Mouse (Mus musculus): ENCODE data around the gene Parn. TPM values are rescaled to one million over a fixed set of nuclear protein-coding genes. Genes with fewer than 3 reads are reported as not detected.

Gene Parn
- total RNA-seq, 2 experiments from 2014 or later: 5.9 to 6.1 TPM

DNA sequence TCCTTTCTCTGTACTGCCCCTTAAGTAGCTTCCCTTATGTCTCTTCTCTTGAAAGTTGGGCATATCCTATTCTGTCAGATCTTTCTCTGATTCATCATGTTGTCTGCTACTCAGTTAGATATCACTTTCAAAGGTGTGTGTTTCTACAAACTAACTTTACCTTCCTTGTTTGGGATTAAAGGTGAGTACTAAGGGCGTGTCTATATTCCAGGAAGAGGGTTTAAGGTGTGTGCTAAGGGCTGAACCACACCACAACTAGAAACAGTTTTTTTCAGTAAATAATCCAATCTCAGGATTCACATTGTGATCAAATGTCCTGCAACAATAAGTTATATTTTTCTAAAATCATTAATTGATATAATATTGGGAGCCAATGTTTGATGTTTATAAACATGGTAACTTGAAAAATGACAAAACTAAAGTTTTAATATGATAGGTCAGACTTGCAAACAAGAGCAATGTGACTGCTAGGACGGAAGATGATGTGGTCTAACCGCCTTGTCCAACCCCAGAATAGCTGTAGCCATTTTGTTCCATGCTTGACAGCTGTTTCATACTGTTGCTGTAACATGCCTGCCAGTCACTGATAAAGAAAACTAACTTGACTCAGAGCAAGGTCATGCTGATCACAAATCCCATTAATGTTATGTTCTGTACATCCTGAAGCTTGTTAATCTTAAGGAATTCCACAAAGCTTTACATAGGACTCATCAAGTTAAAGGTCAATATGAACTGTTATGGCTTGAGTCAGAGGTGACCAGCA, 46.0 kb downstream of the Parn start:
- DNase-seq: no peak

DNA sequence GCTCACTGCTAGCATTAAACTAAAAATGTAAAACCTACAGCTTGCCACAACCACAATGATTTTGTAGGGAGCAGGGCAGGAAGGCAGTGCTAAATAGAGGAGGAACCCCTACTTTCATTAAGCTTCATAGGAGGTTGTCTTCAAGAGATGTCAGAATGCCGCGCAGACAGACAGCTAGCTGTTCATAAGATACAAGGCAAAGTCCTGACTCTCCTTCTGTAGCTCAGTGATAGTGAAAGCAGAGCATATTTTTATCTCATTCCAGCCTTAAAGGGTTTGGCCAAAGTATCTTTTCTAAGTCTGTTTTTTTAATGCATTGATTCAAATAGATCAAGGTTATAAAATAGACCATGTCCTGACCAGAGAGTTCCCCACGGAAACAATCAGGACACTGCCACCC, 47.8 kb downstream of the Parn start:
- DNase-seq: no peak

DNA sequence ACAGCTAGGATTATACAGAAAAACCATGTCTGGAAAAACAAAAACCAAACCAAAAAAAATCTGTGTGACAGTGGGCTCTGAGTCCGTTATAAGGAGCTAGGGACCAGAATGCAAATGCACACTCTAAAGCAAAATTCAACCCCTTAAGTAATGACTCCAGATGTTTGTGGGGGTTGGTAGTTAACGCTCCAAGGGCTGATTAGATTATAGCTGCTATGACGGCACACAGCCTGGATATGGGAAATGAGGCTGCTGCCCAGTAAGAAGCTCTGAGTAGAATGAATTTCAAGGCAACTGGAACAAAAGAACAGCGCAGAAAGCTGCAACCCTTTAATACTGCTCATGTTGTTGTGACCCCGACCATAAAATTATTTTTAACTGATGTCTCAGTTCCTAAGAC, 52.7 kb downstream of the Parn start:
- DNase-seq: no peak

DNA sequence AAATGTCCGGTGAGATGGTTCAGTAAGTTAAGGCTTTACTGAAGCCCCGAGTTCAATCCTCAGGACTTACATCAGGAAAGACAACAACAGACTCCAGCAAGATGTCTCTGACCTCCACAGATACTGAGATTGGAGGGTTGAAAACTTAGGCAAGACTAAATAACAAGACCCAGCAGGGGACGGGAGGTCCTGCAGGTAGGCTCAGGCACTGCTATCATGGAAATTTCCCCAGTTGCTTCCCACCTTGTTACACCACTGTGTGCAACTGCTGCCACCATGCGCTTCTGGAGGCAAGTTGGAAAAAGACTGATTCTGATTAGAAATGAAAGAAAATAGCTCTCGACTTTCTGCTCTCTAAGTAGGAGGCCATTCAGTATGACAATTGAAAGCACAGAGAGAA, 55.4 kb downstream of the Parn start:
- no peak for DNase-seq

DNA sequence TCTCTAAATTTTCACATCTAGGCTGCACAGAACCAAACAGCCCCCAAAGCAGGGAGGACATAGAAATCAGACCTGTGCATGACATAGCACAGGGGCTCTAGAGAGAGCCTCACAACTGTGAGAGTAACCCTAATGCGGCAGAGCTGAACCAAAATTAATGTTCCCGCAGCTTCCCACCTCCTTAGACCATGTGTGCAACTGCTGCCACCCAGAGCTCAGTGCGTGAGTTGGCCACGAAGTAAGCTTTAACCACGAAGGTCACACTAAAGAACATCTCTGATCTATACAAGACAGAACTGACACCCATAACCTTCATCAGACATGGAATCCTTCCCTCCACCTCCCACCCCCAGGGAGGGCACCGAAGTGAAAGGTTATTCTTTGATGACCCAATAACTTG, 55.9 kb downstream of the Parn start:
- DNase-seq: no peak

DNA sequence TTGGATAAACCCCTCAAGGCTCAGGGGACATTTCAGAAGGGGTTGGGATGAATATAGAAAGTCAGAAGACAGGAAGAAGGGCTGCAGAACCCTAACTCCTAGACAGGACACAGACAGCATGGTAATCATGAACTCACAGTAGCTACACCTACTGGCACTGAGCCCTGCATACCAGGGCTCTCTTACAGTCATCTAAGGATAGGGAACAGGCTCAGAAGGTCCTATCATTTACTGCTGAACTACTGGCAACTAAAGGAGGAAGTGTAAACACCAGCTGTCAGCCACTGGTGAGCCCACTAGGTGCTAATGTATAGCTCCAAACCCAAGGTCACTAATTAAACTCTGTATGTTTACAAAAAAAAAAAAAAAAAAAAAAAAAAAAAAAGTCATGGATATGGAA, 56.6 kb downstream of the Parn start:
- DNase-seq: peak; percentile 34

DNA sequence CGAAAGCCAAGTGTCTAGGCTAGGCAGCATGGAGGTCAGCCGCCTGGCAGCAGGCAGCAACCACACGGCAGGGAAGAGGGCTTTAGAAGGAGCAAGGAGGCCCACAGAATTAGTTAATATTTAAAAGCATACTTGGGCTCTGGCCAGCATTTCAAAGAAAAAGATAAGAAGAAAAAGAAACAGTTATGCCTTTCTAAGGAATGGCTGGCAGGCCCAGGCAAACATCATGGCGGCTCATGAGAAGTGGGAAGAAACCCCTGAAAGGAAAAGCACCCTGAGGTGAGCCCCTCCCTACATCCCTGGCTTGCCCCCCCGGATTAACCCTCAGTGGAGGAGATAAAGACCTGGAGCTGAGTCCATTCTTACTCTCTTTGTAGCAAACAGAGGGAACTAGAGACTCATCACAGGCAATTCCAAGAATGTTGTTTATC, 57.0 kb downstream of the Parn start:
- DNase-seq: no peak

DNA sequence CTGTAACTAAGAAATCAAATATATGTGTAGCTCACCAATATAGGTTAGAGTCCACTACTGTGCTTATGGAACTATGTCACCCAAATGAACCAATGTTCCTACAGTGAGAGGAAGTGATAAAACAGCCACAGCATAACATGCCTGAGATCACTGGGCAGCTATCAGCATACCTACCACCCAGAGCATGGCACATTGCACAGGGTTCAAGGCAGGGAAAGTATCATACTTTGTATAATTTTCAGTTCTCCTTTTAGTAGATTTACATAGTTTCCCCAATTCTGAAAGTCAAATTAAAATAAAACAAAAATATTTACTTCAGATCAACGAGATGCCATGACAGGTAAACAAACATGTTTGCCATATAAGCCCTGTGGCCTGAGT, 59.3 kb downstream of the Parn start:
- DNase-seq: no peak

DNA sequence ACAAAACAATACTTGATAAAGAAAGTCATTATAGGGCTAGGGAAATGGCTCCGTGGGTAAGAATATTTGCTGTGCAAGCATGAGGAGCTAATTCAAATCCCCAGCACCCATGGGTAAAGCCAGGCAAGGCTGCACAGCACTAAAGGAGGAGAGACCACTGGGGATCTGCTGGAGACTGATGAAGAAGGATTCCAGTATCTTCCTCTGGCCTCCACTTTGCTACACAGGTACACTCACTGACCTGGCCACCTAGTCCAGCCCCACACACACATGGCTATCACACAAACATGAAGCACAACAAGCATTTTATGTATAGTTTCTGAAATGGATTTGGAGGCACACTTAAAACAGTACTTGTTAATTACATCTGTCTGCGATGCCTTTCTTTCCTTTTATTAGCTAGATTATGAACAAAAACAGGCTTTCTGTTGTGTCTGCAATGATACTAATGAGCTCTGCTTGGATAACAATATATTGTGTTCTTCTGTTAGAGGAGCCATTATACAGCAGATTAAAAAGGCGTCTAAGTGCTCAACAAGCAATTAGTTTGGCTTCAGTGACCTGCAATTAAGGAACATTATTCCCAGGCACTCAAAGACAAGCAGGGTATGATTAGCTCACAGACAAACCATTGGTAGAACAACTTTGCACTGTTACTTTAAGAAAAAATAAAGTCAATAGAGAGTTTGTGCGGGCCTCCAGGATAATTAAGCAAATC, 59.8 kb downstream of the Parn start:
- no peak for DNase-seq

DNA sequence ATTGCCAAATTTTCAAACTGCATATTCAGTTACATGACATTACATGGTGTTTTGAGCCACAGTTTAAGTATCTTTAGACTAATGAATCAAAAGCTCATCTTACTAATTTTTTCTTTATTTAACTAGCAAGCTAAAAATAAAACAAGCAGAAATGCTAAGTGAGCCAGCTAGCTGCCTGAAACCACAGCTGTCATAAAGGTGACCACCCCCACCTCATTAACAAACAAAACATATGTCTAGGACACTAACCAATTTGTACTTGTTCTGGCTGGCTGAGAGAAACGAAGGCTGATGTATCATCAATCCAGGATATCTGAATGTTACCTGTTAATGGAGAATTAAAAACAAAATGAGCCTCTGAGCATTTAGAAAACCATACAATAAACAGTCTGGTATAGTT, 65.2 kb downstream of the Parn start:
- no peak for DNase-seq

DNA sequence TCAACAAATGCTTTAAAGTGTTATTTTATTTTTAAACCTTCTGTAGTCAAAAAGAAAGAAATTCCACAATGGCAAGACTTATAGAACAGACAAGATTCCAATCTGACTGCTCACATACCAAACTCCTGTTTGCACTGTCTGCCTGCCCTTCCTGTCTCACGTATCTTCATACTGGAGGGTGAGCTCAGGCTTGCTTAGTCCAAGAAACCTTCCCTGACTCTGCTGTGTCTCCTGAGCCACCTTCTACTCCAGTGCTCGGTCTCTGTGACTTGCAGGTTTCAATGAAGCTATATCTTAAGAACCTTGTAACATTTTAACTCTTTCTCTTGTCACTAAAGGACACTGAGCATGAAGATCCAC, 78.9 kb downstream of the Parn start:
- no peak for DNase-seq

DNA sequence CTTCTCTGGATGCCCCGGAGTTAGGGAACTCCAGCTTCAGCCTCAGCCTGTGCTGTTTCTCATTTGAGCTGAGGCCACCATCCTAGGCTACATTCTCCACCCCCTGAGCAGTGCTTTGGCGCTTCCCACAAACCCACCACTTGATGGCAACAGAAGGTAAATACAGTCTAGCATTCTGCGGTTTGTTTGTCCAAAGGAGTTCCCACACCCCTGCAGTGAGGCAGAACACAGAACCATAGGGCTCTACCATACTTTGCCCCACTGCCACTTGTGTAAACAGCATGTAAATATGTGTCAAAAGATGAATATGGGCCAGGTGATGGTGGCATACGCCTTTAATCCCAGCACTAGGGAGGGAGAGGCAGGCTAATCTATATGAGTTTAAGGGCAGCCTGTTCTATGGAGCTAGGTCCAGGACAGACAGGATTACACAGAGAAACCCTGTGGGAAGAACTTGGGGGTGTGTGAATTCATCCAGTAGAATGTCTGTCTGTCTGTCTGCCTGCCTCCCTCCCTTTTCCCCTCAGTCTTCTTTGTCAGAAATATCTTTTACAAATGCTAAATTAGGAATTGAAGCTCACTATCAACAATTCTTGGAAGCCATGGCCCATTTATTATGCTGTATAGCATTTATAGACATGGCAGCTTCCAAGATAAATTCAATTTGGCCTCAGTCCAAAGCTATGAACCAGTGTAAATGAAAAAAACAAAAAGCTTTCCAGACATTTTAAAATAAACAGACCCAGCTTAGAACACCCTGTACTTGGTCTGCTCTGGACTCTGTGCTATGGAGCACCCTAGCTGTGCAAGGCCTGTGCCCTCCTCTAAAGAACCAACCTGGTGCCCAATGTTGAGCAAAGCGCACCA, 79.6 kb downstream of the Parn start:
- DNase-seq: no peak

DNA sequence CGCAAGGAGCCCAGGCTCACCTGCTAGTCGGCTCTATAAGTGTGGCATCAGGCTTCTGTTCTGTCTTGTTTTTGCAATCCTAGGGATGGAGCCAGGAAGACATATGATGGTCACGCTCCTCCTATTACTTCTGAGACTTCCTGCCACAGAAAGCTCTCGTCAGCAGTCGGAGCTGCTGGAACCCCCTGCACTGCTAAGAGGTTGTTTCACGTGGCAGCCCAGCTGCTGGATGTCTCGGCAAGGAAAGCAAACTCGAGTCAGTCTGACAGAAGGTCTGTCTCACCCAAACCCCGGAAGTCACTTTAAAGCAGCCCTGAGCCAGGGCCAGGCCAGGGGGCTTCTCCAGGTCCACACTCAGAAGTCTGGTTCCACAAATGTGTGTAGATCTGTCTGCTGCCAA, 82.7 kb downstream of the Parn start:
- DNase-seq: peak; percentile 8

DNA sequence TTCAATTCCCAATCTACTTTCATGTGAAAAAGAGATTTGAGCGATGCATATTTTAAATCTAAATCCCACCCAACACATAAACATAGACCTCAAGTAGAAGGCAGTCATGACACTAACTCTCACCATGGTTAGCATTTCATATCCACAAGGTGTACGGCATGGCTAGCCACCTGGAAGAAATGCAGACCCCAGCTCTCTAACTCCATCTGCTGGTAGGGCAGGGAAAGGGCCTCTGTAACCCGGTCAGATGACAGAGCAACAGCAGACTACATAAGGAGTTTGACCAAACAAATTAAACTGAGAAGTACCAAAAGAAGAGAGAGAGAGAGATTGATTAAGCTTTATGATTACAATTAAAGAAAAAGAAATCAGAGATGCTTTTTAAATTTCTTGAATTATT, 87.2 kb downstream of the Parn start:
- DNase-seq: peak; percentile 14

DNA sequence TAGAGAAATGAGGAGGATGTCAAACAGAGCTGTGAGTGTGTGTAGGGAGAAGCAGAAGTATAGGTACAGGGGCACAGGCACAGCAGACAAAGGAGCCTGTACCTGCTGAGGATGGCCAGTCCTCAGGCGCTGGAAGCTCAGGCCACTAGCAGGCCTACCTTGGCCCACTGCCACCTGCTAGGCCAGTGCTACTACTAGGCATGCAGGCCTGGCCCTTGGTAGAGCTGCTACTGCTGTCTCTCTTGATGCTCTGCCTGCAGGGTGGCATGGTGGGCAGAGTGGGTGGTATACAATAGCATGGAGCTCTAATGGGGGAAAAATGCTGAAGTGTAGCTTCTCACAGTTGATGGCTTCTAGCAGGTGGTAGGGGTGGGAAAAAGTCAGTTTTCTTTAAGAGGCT, 88.0 kb downstream of the Parn start:
- DNase-seq: no peak

DNA sequence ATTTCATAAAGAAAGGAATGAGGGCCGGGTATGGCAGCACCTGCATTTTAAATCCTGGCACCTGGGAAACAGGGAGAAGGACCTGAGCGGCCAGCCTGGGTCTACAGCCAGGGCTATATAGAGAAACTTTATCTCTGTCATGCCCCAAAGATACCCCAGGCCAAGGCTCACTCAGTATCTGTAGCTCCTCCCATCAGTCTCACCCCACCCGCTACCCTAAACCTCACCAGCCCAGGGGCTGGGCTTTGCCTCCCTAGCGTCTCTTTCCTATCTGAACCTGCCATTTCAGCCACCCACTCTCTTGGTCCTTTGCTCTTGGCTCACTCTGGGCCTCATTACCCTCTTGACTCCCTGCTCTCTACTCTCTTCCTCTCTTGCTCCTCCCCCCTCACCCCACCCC, 92.7 kb downstream of the Parn start:
- DNase-seq: no peak

DNA sequence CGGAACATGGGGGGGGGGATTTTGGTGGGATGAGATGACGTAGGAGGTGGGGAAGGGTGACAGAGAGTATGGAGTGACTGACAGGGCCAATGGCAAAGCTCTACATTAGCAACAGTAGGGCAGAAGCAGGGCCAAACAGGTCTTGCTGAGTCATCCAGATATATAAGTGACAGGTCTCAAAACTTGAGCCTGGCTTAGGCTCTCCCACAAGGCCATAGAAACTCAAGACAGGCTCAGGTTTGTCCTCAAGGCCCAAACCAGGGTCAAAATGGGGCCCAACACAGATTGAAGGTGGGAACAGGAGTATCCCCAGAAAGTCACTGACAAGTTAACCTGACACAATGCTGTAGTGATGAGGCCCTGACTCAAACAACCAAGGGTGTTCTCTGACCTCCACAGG, 99.7 kb downstream of the Parn start:
- DNase-seq: no peak

DNA sequence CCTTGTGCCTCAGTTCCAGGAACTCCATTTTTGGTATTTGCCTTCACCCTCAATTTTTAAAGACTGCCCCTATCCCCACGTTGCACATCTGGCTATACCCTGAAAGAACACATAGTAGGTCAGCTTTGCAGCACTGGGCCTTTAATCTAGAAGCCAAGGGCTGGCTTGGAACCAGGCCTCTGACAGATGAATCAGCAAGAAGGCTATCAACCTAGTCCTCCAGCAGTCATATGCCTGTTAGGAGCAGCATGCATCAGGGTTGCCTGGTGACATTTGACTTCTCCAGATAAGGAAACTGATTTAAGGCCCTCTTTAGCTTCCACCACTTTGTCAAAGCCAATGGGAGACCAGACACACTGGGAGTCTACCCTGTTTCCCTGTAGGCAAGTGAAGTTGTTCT, 100.4 kb downstream of the Parn start:
- no peak for DNase-seq

DNA sequence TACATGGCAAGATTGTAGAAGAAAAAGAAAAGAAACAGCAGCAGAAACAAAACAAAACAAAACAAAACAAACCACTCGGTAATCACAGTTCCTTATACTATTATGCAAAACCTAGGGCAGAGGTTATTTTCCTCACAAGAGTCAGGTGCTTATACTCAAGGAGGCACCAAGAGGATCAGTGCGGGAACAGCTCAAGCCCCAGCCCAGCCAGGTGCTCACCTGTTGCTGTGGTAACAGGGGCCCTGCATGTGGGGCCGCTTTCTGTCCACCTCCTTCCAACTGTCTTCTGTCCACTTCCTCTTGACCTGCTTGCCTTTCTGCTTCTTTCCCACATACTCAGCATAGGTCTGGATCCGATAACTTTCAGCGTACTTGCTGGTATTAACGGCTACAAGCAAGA, 101.6 kb downstream of the Parn start:
- no peak for DNase-seq

DNA sequence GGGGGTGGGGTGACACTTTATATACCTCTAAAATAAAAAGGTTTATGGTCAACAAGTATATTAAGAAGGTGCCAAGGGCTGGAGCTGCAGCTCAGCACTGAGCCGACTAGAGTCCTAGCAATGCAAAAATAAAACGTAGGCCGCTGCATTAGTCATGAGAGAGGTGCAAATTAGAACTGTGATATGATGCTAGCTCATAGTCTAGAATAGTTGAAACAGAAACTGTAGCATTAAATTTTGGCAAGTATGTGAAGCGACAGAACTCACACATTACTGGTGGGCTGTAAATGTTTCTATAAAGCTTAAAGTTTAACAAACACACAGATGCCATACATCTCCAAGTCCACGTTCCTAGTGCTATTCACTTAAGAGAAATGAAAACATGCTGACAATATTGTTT, 102.7 kb downstream of the Parn start:
- DNase-seq: no peak

DNA sequence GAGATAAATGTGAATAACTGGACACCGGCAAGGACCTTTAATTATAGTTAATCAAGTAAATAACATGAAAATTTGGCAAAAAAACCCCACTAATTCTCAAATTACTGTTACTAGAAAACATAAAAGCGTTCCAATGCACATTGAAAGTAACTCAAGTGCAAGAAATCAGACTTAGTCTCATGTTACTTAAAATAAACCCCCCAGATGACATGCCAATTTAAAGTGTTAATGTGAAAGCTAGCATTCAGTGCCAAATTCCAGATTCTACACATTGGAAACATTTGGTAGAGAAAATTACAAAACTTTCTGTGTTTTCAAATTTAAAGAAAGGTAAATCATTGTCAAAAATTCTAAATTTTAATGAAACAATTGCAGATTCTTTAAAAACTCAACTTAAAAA, 110.2 kb downstream of the Parn start:
- no peak for DNase-seq

DNA sequence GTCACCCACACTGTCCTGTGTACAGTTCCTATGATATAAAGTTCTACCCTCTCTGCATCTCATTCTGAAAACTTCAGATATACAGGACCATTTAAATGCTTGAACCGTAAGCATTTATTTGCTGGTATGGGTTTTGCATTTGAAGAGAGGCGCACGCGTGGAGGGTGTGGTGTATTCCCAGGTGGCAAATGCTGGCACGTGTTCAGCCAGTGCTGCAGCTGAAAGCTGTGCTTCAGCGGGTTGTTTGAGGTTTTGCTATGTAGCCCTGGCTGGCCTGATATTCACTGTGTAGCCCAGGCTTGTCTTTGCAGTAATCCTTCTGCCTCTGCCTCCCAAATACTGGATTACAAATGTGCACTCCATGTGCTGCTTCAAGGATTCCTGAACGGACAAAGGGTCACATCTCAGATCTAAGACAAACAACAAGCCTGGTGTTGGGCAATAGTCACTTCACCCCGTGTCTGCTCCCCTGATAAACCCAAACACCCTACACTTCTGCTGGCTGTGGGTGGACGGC, 111.0 kb downstream of the Parn start:
- peak; percentile 14 for DNase-seq

DNA sequence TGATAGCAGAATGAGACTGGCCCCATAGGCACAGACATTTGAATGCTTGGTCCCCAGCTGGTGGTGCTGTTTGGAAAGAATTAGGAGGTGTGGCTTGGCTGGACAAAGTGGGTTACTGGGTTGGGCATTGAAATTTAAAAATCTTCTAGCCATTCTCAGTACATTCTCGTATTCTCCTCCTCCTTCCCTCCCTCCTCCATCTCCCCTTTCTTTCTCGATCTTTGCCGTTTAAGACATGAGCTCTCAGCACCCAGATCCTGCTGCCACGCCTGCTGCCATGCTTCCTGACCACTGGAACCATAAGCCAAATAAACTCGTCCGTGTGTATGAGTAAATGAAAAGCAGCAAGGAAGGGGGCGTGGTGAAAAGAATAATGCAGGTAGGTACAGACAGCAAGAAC, 111.5 kb downstream of the Parn start:
- no peak for DNase-seq
